Mouse (Mus musculus) embryonic facial prominence, embryonic 11.5 days (tissue): ENCODE data around the gene Elf5. TPM values are rescaled to one million over a fixed set of nuclear protein-coding genes. Genes with fewer than 3 reads are reported as not detected.
A peak's percentile ranks its signal among the peaks of the same experiment; 100 is the strongest.

Experiments
- ATAC-seq: fragments of 200-750 bp; cut with Nextera tagmentation; replicated peaks from 2 replicates; pipeline ENCODE4 v1.8.0; 2017; ENCODE audit warnings: low read depth; ENCODE audit not compliant: insufficient number of reproducible peaks, low FRiP score, low TSS enrichment
- DNase-seq: peaks from one replicate; pipeline ENCODE4 v3.0.0-alpha.2; 2015; ENCODE audit warnings: low spot score
- H3K27ac ChIP-seq: fragments of 300-500 bp; sonication (generic); replicated peaks from 2 replicates; pipeline ENCODE4 v1.5.1; 2014; ENCODE audit warnings: mild to moderate bottlenecking, low read depth, low read length, control low read depth
- H3K27me3 ChIP-seq: fragments of 300-500 bp; sonication (generic); 2 replicates; pipeline ENCODE4 v1.6.1; 2014; ENCODE audit warnings: mild to moderate bottlenecking, low read length, moderate library complexity, mixed read lengths; ENCODE audit not compliant: control insufficient read depth, insufficient read depth
- H3K36me3 ChIP-seq: fragments of 300-500 bp; sonication (generic); replicated peaks from 2 replicates; pipeline ENCODE4 v1.6.1; 2014; ENCODE audit warnings: low read depth, mild to moderate bottlenecking, low read length, moderate library complexity, mixed read lengths; ENCODE audit not compliant: control insufficient read depth, insufficient read depth
- H3K4me1 ChIP-seq: fragments of 300-500 bp; sonication (generic); 2 replicates; pipeline ENCODE4 v1.6.1; 2014; ENCODE audit warnings: low read length, mixed read lengths; ENCODE audit not compliant: control insufficient read depth, insufficient read depth
- H3K4me2 ChIP-seq: fragments of 300-500 bp; sonication (generic); 2 replicates; pipeline ENCODE4 v1.6.1; 2014; ENCODE audit warnings: low read depth, mild to moderate bottlenecking, control low read depth, low read length, moderate library complexity
- H3K4me3 ChIP-seq: fragments of 300-500 bp; sonication (generic); 2 replicates; pipeline ENCODE4 v1.5.1; 2014; ENCODE audit warnings: low read depth, low read length, control low read depth
- H3K9ac ChIP-seq: fragments of 300-500 bp; sonication (generic); replicated peaks from 2 replicates; pipeline ENCODE4 v1.6.1; 2014; ENCODE audit warnings: mild to moderate bottlenecking, control low read depth, low read length
- H3K9me3 ChIP-seq: fragments of 300-500 bp; sonication (generic); replicated peaks from 2 replicates; pipeline ENCODE4 v1.6.1; 2016; ENCODE audit warnings: mild to moderate bottlenecking, low read length, inconsistent platforms, mixed read lengths; ENCODE audit not compliant: control insufficient read depth
- WGBS: fragments of 180-500 bp; shearing (Covaris S2); extraction: QIAGEN DNeasy Blood & Tissue Kit; methylation state at CpG from one replicate; pipeline ENCODE4 v1.1.7; 2014; 5-methylcytosine and 5-hydroxymethylcytosine counted together
- polyA plus RNA-seq: library from polyadenylated mRNA; unstranded; fragments of >200 nt; fragmentation: Nextera tagmentation; extraction: Ambion mirVana; gene quantifications from 2 replicates; pipeline ENCODE4 v1.2.1, GENCODE M21; 2014

The Elf5 gene
- polyA plus RNA-seq, 1 experiment from 2014 or later = 0.50 TPM

DNA sequence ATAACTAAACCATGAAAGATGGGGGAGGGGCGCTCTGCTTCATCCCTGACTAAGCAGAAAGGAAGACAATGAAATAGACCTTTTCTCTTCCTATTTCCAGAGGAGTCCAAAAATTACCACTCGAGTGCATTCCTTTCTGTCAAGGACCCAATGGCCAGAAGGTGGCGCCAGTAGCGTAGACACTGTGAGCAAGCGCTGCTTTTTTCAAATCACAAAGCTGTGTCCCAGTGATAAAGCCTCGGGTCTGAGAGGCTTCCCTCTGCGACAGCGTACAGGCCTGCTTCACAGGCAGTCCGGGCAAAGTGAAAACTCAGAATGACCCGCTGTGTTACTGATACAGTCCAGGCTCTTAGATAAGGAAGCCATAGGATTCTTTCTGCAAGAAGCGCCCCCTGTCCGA is 28.2 kb downstream of the Elf5 start:
- Histone ChIP-seq H3K4me1 (no peaks in the 10 kb centered on the region), H3K27ac (no peak overlapping the region), H3K9me3 (no peaks in the 10 kb centered on the region), H3K9ac (peak overlapping the region; percentile 51; the same call in 1 of the 2 replicates), H3K27me3 (no peaks in the 10 kb centered on the region), H3K36me3 (no peaks in the 10 kb centered on the region), H3K4me2 (peak overlapping the region; percentile 40), H3K4me3 (peak overlapping the region; percentile 12; the same call in 1 of the 2 replicates)
- 4% methylated on average over 12 of the region's 12 CpGs for WGBS
- 0 out of 2 replicates have a peak, but pooled peaks have one; percentile 15 for ATAC-seq
- DNase-seq = peak; percentile 93

DNA sequence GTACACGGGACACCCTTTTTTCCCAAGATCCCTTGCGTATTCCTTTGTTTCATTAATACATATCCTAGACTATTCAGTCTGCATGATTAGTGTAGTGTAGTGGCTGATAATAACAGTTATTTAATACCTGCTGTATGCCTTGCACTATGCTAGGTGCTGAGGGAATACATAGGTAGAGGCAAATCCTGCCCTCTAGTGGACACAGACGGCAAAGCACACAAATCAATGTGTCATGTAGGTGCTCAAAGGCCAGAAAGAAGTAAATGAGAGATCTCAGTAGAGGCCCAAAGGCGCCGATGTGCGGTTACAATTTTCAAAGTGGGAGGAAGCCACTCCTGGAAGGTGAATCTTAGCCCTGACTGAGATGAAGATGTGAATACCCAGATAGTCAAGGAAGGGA is 34.3 kb downstream of the Elf5 start:
- Histone ChIP-seq H3K9ac (no peak overlapping the region), H3K9me3 (no peaks in the 10 kb centered on the region), H3K27ac (no peak overlapping the region), H3K4me2 (no peak overlapping the region), H3K36me3 (no peaks in the 10 kb centered on the region), H3K4me3 (no peak overlapping the region), H3K4me1 (no peaks in the 10 kb centered on the region), H3K27me3 (no peaks in the 10 kb centered on the region)
- DNase-seq (peak; percentile 72), ATAC-seq (no peak)
- 66% methylated on average over 6 of the region's 6 CpGs for WGBS

DNA sequence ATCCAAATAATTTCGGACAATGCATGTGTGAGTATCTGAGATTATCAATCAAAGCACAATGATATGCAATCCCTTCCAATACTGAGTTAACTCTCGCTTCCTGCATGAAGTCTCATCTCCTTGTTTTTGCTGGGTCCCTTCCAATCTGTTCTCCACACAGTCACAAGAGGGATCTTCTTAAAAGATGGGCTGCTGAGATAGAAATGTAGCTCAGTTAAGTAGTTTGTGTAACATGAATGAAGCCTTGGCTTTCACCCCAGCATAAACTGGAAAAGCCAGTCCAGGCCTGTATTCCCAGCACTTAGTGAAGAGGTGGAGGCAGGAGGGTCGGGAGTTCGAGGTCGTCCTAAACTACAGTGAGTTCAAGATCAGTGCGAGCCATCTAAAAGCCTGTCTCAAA is 34.8 kb downstream of the Elf5 start:
- ATAC-seq = no peak

DNA sequence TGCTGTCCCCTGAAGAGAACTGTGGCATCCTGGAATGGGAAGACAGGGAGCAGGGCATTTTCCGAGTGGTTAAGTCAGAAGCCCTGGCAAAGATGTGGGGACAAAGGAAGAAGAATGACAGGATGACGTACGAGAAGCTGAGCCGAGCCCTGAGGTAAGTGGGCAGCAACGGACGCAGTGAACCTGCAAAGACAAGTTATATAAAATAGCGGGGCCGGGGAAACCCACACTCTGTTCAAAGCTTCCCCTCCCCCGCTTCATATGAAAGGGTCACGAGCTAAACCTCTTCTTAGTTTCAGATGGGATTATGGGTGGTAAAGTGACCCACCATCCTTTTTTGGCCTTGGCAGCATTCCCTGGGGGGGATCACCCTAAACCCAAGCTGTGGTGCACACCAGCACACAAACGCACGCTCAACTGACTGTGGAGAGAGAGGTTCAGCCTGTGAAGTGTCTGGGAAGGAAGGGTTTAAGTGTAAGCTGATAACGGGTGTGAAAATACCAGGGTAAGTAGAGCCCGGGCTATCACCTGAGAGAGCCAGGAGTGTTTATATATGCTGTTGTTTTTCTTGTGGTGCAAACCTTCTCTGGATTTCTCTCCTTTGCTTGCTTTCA is 37.6 kb downstream of the Elf5 start:
- H3K4me3 ChIP-seq = no peak overlapping the region
- H3K4me1 ChIP-seq = no peaks in the 10 kb centered on the region
- no peaks in the 10 kb centered on the region for H3K36me3 ChIP-seq
- no peak overlapping the region for H3K4me2 ChIP-seq
- ATAC-seq = no peak
- 60% methylated on average over 14 of the region's 14 CpGs for WGBS
- no peaks in the 10 kb centered on the region for H3K9me3 ChIP-seq
- no peaks in the 10 kb centered on the region for H3K27me3 ChIP-seq
- H3K27ac ChIP-seq = no peak overlapping the region
- DNase-seq = no peak
- H3K9ac ChIP-seq = no peak overlapping the region

More for the DNA sequence above, 34.8 kb downstream of the Elf5 start:
- H3K9me3 ChIP-seq = no peaks in the 10 kb centered on the region
- no peak overlapping the region for H3K4me2 ChIP-seq
- no peak for DNase-seq
- 91% methylated on average over 6 of the region's 6 CpGs for WGBS
- H3K36me3 ChIP-seq = no peaks in the 10 kb centered on the region
- H3K27me3 ChIP-seq = no peaks in the 10 kb centered on the region
- no peak overlapping the region for H3K27ac ChIP-seq
- no peak overlapping the region for H3K4me3 ChIP-seq
- H3K4me1 ChIP-seq = no peaks in the 10 kb centered on the region
- H3K9ac ChIP-seq = no peak overlapping the region

DNA sequence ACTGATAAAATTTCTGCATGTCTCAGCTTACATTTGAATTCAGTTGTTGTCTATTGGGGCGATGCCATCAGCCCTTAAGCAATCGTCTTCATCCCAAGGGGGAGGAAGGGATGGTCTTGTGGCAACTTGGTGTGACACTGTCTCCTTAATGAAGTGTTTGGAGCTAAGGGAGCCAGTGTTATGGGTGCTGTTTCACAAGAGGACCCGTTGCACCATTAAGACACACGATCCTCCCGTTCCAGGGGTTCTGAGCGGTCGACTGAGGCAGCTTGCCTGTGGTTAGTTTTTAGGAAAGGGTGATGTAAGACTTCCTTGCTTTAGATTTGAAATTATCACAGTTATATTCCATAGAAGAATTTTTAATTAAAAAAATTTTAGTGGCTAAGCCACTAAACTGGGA is 38.3 kb downstream of the Elf5 start:
- DNase-seq (no peak), ATAC-seq (no peak)
- H3K9me3 ChIP-seq = no peaks in the 10 kb centered on the region
- H3K27me3 ChIP-seq = no peaks in the 10 kb centered on the region
- H3K36me3 ChIP-seq = no peaks in the 10 kb centered on the region; the same call in 1 of the 2 replicates
- 81% methylated on average over 7 of the region's 7 CpGs for WGBS
- no peak overlapping the region for H3K4me2 ChIP-seq
- no peak overlapping the region for H3K9ac ChIP-seq
- H3K4me1 ChIP-seq = no peaks in the 10 kb centered on the region
- H3K27ac ChIP-seq = no peak overlapping the region
- H3K4me3 ChIP-seq = no peak overlapping the region

DNA sequence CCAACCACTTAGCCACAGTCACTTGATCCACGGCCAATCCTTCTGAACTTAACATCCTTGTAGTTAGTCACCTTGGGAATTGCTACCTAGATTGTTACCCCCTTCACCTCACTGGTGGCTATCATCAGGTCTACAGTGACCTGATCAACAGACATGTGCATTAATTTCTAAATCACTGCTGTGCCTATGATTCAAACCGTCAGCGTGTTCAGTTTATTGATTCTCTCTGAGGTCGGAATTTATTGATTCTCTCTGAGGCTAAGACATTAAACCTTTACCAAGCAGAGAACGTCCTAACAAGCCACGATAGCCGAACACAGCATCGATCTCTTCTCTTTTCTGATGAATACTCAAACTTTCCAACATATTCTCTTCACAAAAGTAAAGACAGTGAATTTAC is 38.8 kb downstream of the Elf5 start:
- Histone ChIP-seq H3K4me3 (no peak overlapping the region), H3K4me1 (no peaks in the 10 kb centered on the region), H3K4me2 (no peak overlapping the region), H3K9ac (no peak overlapping the region), H3K36me3 (no peaks in the 10 kb centered on the region; the same call in 1 of the 2 replicates), H3K9me3 (no peaks in the 10 kb centered on the region), H3K27ac (no peak overlapping the region), H3K27me3 (no peaks in the 10 kb centered on the region)
- WGBS = 91% methylated on average over 8 of the region's 8 CpGs
- ATAC-seq (no peak), DNase-seq (no peak)

DNA sequence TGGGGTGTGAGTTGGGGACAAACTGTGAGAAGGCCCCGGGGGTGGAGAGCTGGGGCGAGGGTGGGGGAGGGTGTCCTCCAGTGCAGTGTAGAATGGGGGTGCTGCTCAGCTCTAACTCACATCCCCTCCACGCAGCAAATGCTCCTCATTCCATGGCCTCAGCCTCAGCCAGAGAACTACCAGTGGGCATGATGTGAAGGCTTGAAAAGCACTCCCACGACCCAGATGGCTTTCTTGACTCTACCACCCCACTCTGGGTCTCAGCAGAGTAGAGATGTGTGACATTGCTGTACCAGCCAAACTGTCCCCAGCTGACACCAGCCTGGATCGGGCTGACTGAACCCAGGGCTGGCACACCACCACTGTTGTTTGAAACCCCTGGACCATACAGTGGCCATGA is 41.1 kb downstream of the Elf5 start:
- Histone ChIP-seq H3K9ac (no peak overlapping the region), H3K4me1 (no peaks in the 10 kb centered on the region), H3K4me2 (no peak overlapping the region), H3K27me3 (no peaks in the 10 kb centered on the region), H3K4me3 (no peak overlapping the region), H3K9me3 (no peaks in the 10 kb centered on the region), H3K27ac (no peak overlapping the region), H3K36me3 (no peaks in the 10 kb centered on the region; the same call in 1 of the 2 replicates)
- WGBS = 78% methylated on average over 5 of the region's 5 CpGs
- DNase-seq (no peak), ATAC-seq (no peak)

DNA sequence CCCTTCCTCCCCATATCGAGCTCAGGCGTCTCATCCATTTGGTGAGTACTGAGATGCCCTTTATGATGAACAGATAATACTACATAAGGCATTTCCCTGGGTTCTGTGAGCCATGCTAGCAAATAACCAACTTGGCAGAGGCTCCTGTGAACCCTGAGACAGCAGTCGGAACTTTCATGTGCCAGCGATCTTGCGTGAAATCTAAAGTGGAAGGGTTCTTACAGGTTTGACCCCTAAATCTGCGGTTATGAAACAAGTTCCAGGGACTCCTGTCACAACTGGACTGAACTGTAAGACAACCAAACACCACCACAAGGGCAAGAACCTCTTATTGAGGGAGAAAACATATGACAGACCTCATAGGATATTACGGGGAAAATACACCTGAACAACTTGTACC is 44.3 kb downstream of the Elf5 start:
- H3K4me2 ChIP-seq = no peak overlapping the region
- ATAC-seq (no peak), DNase-seq (no peak)
- H3K4me1 ChIP-seq = no peaks in the 10 kb centered on the region
- no peaks in the 10 kb centered on the region for H3K27me3 ChIP-seq
- no peaks in the 10 kb centered on the region for H3K9me3 ChIP-seq
- H3K4me3 ChIP-seq = no peak overlapping the region
- no peak overlapping the region for H3K9ac ChIP-seq
- H3K36me3 ChIP-seq = peaks cover 3% of the 10 kb centered on the region; the same call in 1 of the 2 replicates
- 95% methylated on average over 7 of the region's 7 CpGs for WGBS
- H3K27ac ChIP-seq = no peak overlapping the region
